Mouse (Mus musculus) CD8-positive naive resting alpha-beta T cell, adult 2 months (primary cell): ENCODE data around the gene Ndufa11.
A peak's percentile ranks its signal among the peaks of the same experiment; 100 is the strongest.

Experiments used
- DNase-seq, 2 experiments: peaks; one replicate each; pipeline ENCODE4 v3.0.0; 2022; ENCODE audit warnings: low read depth in 2 of 2, low spot score in 2 of 2

The Ndufa11 gene

GRCm38 (mm10) chr17:56757416-56758123 is 40.0 kb downstream of the Ndufa11 start, which contains the start of gene Nrtn:
TSS of gene Nrtn (minus strand) at chr17:56757530.
- DNase-seq: no peak

DNA sequence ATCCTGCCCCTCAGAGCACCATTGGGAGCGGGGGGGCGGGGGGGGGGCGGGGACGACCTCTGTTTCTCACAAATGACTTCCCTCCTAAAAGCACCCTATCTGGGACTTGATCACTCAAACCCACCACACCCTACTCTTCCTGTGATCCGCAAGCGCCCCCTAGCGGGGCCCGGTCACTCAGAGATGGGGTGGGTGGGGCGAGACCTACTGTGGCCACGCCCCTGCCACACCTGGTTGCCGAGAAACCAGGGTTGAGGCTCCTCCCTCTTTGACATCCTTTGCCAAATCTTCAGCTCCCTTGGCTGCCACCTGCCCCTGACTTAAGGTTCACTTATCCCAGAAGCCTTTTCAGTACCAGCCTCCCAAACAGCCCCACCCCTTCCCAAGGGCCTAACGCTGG is 40.6 kb downstream of the Ndufa11 start:
- peak; percentile 75 to 86 for DNase-seq

DNA sequence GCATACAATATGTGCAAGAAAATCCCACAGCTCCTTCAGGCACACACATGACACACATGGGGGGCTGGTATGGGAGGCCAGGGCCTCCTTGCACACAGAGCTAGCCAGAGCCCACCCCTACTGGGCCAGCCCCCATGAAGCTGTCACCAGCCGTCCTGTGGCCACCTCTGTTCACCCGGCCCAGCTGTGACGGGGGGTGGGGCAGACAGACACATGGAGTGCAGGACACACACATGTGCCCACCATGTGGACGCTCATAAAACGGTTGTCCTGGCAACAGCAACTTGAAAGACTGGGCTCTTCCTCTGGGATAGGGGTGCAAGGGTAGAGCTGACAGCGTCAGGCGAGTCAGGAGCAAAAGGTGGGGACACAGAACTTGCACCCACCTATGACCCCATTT is 41.7 kb downstream of the Ndufa11 start:
- no peak for DNase-seq

DNA sequence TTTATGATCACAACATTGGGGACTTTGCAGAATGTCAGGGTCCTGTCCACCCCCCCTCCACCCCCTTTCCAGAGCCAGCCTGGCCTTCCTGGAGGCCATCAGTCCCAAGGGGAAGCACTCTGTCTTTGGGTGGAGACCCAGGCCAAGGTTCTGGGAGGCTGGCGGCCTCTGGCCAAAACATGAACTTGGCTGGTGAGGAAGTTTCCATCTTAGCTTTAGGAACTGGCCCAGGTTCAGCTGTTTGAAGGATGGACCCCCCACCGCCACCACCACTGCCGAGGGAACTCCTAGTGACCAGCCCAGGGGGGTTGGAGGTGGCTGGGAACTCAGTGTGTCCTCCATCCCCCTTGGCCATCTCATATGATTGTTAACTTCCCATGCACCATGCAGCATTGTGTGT is 43.5 kb downstream of the Ndufa11 start:
- no peak for DNase-seq

GRCm38 (mm10) chr17:56761991-56762410 is 44.4 kb downstream of the Ndufa11 start:
- peak; percentile 72 to 81 for DNase-seq

DNA sequence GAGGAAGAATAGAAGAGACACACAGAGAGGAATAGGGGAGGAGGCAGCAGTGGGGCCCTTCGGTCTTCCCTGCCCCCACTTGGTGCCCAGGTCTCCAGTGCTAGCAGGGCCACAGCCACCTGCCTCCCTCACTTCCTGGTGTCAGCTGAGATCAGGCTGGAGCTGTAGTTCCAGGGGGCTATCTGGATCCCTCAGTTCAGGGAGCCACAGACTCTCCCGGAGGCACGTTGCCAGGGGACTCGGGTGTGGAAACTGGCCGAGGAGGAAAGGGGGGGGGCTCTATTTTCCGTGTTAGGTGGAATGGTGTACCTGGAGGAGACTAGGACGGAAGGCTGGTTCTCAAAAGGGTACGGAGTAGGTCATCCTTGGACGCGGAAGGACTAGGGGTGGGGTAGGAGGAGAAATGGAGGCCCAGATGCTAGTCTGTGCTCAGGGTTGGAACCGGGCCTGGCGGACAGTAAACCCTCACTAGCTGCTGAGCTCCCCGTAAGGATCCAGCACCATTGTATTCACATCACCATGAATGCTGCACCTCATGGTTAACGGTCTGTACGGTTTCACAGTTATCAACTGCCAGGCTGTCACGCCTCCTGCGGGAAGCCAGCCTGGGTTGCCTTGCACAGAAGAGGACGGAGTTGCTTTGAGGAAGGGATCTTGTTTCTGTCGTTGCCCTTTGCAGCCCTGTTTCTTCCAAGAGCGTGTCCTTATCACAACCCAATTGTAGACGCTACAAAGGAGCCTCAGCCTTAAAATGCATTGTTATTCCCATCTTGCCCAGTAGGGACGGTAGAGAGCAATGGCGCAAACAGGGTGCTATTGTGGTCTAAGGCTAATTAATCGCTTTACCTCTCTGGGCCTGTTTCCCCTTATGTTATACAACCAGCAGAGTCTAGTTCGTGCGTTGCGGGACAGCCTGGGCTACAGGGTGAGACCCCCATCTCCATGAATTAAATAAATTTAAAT is 45.5 kb downstream of the Ndufa11 start:
- peak; percentile 39 to 66 for DNase-seq

GRCm38 (mm10) chr17:56763741-56764250 is 46.2 kb downstream of the Ndufa11 start:
- DNase-seq: no peak

- peak; percentile 83 to 87 for DNase-seq
Observed at GRCm38 (mm10) chr17:56764474-56765354, 47.1 kb downstream of the Ndufa11 start, which contains the start of gene Dus3l. TSS of gene Dus3l (plus strand) at chr17:56764757.

DNA sequence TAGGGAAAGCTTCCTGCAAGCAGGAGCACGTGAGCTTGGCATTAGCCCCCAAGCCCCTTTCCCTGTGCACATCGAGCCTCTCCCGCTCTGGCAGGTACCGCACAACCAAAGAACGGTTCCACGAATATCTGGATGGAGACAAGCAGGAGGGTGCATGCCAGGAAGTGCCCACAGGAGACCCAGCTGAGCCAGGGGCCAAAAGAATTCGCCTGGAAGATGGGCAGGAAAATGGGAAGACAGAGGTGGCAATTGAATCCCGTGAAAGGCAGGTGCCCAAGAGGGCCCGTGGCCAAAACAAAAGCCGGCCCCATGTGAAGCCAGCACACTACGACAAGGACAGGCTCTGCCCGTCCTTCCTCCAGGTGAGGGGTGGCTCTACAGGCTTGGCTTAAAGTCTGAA is 47.9 kb downstream of the Ndufa11 start:
- no peak for DNase-seq

GRCm38 (mm10) chr17:56766631-56767405 is 49.3 kb downstream of the Ndufa11 start:
- no peak for DNase-seq

- no peak for DNase-seq
Observed at GRCm38 (mm10) chr17:56767531-56768135, 50.1 kb downstream of the Ndufa11 start.

GRCm38 (mm10) chr17:56768941-56769340 is 51.4 kb downstream of the Ndufa11 start:
- DNase-seq: no peak

DNA sequence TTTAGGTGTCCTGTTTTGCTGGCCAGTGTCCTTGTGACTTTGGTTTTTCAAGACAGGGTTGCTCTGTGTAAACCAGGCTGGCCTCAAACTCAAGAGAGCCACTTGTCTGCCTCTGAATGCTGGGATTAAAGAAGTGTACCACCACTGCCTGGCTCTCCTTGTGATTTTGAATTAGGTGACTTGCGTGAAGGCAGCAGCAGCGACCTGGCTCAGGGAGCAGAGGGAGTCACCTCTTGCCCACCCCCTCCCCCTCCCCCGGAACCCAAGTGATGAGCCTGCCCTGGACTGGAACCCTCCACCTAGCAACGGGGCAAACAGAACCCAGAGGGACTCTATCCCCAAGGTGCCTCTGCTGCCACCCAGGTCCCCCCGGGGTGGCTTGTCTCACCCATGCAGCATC is 52.4 kb downstream of the Ndufa11 start, which contains the start of gene Prr22:
Gene Prr22, plus strand, starts transcription at position 301 of the 400 bp plus-strand sequence.
- no peak for DNase-seq
